Mouse (Mus musculus) bone marrow, adult 2 months (tissue): ENCODE measurements around the gene Ppm1n.
A peak's percentile ranks its signal among the peaks of the same experiment; 100 is the strongest.

ENCODE experiments used
- CTCF ChIP-seq: fragments of 200-500 bp; IDR thresholded peaks from 2 replicates; pipeline ENCODE4 v1.5.1; 2011; ENCODE audit warnings: low read length, control low read depth; ENCODE audit not compliant: control insufficient read depth, insufficient read depth
- POLR2A ChIP-seq: fragments of 200-500 bp; IDR thresholded peaks from 2 replicates; pipeline ENCODE4 v1.6.1; 2011; ENCODE audit warnings: low read depth, mild to moderate bottlenecking, control low read depth, low read length, borderline replicate concordance; ENCODE audit not compliant: control insufficient read depth

DNA sequence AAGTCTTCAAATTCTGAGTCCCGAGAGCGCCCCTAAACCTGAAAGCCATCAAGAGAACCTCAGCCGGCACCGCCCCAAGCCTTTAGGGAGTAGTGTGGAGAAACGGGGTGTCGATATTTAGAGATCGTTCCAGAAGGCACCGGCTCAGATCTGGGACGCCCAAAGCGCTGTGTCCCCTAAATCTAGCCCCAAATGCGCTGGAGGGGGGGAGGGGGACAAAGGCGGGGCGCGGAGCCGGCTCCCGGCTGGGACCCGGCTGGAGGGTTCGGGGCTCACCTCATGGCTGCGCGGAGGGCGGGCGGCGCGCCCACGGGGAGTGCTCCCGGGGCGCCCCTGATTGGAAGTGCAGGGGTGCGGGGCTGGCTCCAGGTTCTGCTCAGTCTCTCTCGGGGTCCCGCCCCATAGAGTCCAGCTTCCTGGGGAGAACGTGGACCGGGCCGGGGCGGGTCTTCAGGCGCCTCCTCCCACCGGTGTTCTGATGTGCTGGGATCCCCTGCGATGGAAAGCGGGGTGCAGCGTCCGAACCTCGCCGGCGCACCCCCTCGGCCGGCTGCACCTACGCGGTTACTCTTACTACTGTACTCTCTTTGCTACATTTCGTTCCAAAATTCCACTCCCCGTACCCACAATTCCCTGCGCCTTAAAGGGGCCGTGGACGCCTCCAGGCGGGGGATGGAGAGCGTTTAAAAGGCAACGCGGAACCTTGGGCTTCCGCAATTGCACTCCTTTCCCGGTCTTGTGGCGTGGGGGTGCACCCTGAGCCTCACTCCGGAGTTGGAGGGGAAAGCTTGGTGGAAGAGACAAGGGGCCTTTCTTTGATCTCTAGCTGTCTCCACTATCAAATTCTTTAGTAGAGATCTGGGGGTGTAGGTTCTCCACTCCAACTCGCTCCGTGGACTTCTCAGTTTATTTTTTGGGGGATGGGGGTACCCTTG lies 8.4 kb downstream of the Ppm1n start, which contains the start of gene Vasp:
- TF ChIP-seq CTCF: no peak
- TF ChIP-seq POLR2A: peak; percentile 91
